Mouse (Mus musculus) lung, postnatal 0 days (tissue): ENCODE measurements around the gene Vav3.

Experiments
- CTCF ChIP-seq: IDR thresholded peaks from 2 replicates; pipeline ENCODE4 v1.5.1; 2016; ENCODE audit warnings: antibody characterized with exemption, mild to moderate bottlenecking
- EP300 ChIP-seq: IDR thresholded peaks from 2 replicates; pipeline ENCODE4 v1.6.1; 2016; ENCODE audit warnings: antibody characterized with exemption, mild to moderate bottlenecking, control low read depth

DNA sequence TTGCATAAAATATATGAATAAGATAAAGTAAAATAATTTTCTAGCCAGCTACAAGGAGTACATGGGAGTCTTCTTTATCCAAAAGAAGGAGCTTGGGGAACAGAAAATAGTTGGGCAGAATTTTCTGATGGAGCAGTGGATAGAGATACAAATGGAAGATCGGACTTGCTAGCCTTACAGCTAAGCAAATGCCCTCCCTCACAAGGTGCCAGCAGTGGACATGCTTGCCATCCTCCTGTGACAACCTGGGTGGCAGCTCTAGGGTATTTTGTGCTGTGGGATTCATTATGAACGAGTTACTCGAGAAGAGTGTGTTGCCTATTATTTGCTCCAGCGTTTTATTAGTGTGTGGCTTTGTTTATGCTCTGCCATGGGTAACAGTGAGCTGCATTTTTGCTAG is 37.8 kb downstream of the Vav3 start:
- TF ChIP-seq CTCF (no peak), EP300 (no peak)
